Mouse (Mus musculus) myocyte (in vitro differentiated cells): Measurements from ENCODE around the gene Myo18a. TPM values are rescaled to one million over a fixed set of nuclear protein-coding genes. Genes with fewer than 3 reads are reported as not detected.

Source experiments
- H3K27me3 ChIP-seq: one replicate; pipeline ENCODE4 v1.6.1; 2011; ENCODE audit not compliant: control insufficient read depth, insufficient read depth, insufficient read length
- H3K36me3 ChIP-seq: one replicate; pipeline ENCODE4 v1.6.1; 2011; ENCODE audit not compliant: control insufficient read depth, insufficient read depth
- H3K4me2 ChIP-seq: one replicate; pipeline ENCODE4 v1.6.1; 2011; ENCODE audit warnings: low read depth, control low read depth
- H3K4me3 ChIP-seq: one replicate; pipeline ENCODE4 v1.5.1; 2011; ENCODE audit warnings: mild to moderate bottlenecking, control low read depth, moderate library complexity
- H3K79me2 ChIP-seq: one replicate; pipeline ENCODE4 v1.6.1; 2011; ENCODE audit not compliant: control insufficient read depth, insufficient read depth
- H3ac ChIP-seq: one replicate; pipeline ENCODE4 v1.6.1; 2011; ENCODE audit not compliant: control insufficient read depth, insufficient read length
- E2F4 ChIP-seq: IDR thresholded peaks from one replicate; pipeline ENCODE4 v1.6.1; 2011; ENCODE audit warnings: mild to moderate bottlenecking, control low read depth, moderate library complexity; ENCODE audit not compliant: insufficient read depth
- MAX ChIP-seq: IDR thresholded peaks from one replicate; pipeline ENCODE4 v1.6.1; 2011; ENCODE audit warnings: low read depth, mild to moderate bottlenecking, control low read depth
- MYOD1 ChIP-seq, 3 experiments: IDR thresholded peaks; one replicate each; pipeline ENCODE4 v1.6.1; 2011; ENCODE audit warnings: control low read depth in 2 of 3, low read depth in 2 of 3, mild to moderate bottlenecking in 2 of 3, moderate library complexity in 1 of 3; ENCODE audit not compliant: insufficient read length in 2 of 3, control insufficient read depth in 1 of 3
- MYOG ChIP-seq, 3 experiments: IDR thresholded peaks; one replicate each; pipeline ENCODE4 v1.6.1; 2011; ENCODE audit warnings: control low read depth in 2 of 3, low read depth in 2 of 3, mild to moderate bottlenecking in 2 of 3; ENCODE audit not compliant: insufficient read length in 2 of 3, control insufficient read depth in 1 of 3, insufficient read depth in 1 of 3
- POLR2AphosphoS2 ChIP-seq: IDR thresholded peaks from one replicate; pipeline ENCODE4 v1.6.1; 2011; ENCODE audit warnings: low read depth, control low read depth; ENCODE audit not compliant: insufficient read length
- REST ChIP-seq: IDR thresholded peaks from one replicate; pipeline ENCODE4 v1.6.1; 2011; ENCODE audit warnings: mild to moderate bottlenecking, control low read depth, moderate library complexity; ENCODE audit not compliant: insufficient read depth, insufficient read length
- SRF ChIP-seq: IDR thresholded peaks from one replicate; pipeline ENCODE4 v1.6.1; 2011; ENCODE audit warnings: low read depth; ENCODE audit not compliant: control insufficient read depth, insufficient read length
- TCF12 ChIP-seq: IDR thresholded peaks from one replicate; pipeline ENCODE4 v1.6.1; 2011; ENCODE audit warnings: mild to moderate bottlenecking, control low read depth; ENCODE audit not compliant: poor library complexity, insufficient read depth, severe bottlenecking
- TCF3 ChIP-seq: IDR thresholded peaks from one replicate; pipeline ENCODE4 v1.6.1; 2011; ENCODE audit warnings: low read depth, control low read depth; ENCODE audit not compliant: insufficient read length
- USF1 ChIP-seq: IDR thresholded peaks from one replicate; pipeline ENCODE4 v1.6.1; 2011; ENCODE audit warnings: low read depth, mild to moderate bottlenecking, control low read depth, moderate library complexity
- polyA plus RNA-seq: library from polyadenylated mRNA; unstranded; fragments of >200 nt; fragmentation: generic; extraction: Trizol; gene quantifications from one replicate; pipeline ENCODE4 v1.2.1, GENCODE M21; 2012; ENCODE audit warnings: missing spikeins

The Myo18a gene
- polyA plus RNA-seq, 1 experiment = 169 TPM

DNA sequence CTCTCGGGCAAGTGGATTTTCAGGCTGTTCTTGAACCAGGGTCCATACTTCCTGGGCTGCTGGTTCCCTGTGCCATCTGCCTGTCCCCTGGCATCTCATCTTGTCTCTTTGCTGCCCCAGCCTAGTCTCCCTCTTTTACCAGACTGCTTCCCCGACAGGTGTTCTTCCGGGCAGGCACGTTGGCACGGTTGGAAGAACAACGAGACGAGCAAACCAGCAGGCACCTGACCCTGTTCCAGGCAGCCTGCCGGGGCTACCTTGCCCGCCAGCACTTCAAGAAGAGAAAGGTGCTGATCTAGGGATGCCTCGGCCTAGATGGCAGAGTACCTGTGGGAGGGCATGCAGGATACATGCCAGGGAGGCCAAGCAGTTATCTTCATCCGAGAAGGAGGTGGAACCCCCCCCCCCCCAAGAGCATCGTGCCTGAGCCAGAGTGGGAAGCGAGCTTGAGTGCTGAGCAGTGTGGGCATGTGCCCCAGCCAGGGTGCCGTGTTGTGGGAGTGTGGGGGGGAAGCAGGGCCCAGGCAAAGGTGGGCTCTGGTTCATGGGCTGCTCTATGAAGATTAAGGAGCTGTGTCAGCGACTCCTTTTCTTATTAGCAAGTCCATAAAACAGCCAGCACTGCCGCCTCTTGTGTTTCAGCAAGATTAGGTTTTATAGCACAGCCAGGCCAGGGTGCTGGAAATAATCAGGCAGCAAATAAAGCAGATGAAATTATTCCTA is 77.6 kb downstream of the Myo18a start:
- Histone ChIP-seq H3K27me3 (no peaks in the 10 kb centered on the region), H3ac (no peak overlapping the region), H3K4me3 (no peak overlapping the region), H3K4me2 (no peak overlapping the region), H3K36me3 (peaks cover 30% of the 10 kb centered on the region), H3K79me2 (no peaks in the 10 kb centered on the region)
- TF ChIP-seq E2F4 = no peak

DNA sequence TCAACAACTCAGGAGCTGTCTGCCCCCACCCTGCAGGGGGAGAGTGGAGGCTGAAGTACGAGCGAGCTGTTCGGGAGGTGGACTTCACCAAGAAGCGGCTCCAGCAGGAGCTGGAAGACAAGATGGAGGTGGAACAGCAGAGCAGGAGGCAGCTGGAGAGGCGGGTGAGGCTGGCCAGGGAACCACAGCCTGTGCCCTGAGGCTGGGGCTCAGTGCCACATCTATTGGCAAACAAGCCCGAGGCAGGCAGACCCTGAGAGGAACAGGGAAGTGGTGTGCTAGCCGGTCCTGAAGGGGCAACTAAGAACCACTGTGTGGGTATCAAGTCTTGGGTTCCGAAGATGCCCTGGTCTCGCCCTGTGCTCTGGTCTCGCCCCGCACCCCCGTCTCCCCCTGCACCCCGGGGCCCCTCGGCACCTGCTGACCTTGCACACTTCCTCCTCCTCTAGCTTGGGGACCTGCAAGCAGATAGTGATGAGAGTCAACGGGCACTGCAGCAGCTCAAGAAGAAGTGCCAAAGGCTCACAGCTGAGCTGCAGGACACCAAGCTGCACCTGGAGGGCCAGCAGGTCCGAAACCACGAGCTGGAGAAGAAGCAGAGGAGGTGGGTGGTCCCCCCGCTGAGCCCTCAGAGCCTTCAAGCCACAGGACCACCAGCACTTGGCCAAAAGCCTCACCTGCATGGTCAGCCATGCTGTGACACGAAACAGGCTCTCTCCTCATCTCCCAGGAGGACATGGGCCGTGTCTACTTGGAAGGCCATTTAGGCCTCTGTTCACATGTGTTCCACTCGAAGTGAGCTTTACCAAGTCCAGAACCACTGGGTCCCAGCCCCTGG is 80.2 kb downstream of the Myo18a start:
- Histone ChIP-seq H3K27me3 (no peaks in the 10 kb centered on the region), H3K36me3 (peaks cover 37% of the 10 kb centered on the region), H3ac (no peak overlapping the region), H3K4me3 (no peak overlapping the region), H3K79me2 (no peaks in the 10 kb centered on the region), H3K4me2 (no peak overlapping the region)
- TF ChIP-seq USF1 (no peak), TCF3 (no peak), MAX (no peak), POLR2AphosphoS2 (peak; percentile 27), MYOG (IDR thresholded peaks at IDR 0.05; ENCODE audit: control insufficient read depth in 1 of 3, insufficient read depth in 1 of 3, insufficient read length in 2 of 3, low read depth in 2 of 3) (no peak)

DNA sequence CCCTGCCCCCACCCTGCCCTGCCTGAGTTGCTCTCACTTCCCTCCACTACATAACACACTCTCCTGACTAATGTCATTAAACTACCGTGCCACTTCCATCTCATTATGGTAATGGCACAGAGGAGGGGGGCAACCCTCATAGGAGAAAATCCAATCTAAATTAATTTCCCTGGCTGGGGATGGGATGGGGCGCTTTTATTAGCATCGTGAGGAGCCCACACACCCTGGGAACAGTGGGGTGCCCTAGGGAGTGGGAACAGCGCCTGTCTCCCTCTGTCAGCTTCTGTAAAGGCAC is 80.8 kb downstream of the Myo18a start:
- Histone ChIP-seq H3K79me2 (no peaks in the 10 kb centered on the region), H3K36me3 (peaks cover 35% of the 10 kb centered on the region), H3ac (no peak overlapping the region), H3K4me2 (no peak overlapping the region), H3K27me3 (no peaks in the 10 kb centered on the region), H3K4me3 (no peak overlapping the region)
- TF ChIP-seq MYOD1 (IDR thresholded peaks at IDR 0.05; ENCODE audit: control insufficient read depth in 1 of 3, insufficient read length in 2 of 3, low read depth in 2 of 3) = no peak
- TF ChIP-seq MAX = no peak

DNA sequence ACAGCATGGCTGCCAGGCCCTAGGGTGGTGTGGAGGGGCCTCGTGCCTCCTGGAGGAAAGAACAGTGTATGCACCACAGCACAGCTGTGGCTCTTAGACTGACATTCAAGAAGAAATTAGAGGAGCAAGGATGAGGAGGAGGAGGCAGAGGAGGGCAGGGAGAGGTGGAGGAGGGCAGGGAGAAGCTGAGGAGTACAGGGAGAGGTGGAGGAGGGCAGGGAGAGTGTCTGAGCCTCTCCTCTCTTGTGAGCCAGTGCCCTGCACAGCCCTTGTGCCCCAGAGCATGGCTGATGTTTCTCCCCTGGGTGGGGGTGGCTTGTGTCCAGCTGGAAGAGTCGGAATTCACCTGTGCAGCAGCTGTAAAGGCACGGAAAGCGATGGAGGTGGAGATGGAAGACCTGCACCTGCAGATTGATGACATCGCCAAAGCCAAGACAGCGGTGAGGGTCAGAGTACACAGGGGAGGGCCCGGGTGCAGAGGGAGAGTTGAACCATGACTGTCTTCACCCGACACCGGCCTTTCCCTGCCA is 84.6 kb downstream of the Myo18a start:
- Histone ChIP-seq H3K4me3 (no peak overlapping the region), H3K79me2 (no peaks in the 10 kb centered on the region), H3K36me3 (peaks cover 20% of the 10 kb centered on the region), H3ac (no peak overlapping the region), H3K4me2 (no peak overlapping the region), H3K27me3 (no peaks in the 10 kb centered on the region)
- no peak for TF ChIP-seq USF1
- TF ChIP-seq POLR2AphosphoS2 = peak; percentile 15

DNA sequence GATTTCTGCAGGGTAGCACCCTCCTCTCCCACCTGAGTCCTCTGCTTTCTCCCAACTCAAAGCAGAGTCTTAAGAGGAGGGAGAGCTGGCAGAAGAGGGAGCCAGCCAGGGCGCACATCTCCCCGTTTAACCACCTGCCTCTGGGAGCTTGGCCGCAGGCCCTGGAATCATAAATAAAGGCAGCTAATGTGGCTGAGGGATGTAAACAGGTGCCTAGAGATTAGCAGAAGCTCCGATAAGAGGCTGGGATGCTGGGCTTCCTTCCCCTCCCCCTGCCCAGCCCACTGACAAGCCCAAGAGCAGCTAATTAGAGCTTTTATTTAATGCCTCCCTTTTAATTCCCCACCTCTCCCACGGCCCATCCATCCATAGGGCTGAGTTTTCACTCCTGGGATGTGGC is 85.1 kb downstream of the Myo18a start:
- no peak overlapping the region for H3K4me2 ChIP-seq
- no peak for TF ChIP-seq REST
- no peak for TF ChIP-seq POLR2AphosphoS2
- peak in 1 of 3 experiments; percentile 38 for TF ChIP-seq MYOD1 (IDR thresholded peaks at IDR 0.05; ENCODE audit: control insufficient read depth in 1 of 3, insufficient read length in 2 of 3, low read depth in 2 of 3)
- H3K4me3 ChIP-seq = no peak overlapping the region
- peaks cover 20% of the 10 kb centered on the region for H3K36me3 ChIP-seq
- H3K79me2 ChIP-seq = no peaks in the 10 kb centered on the region
- H3K27me3 ChIP-seq = no peaks in the 10 kb centered on the region
- H3ac ChIP-seq = no peak overlapping the region

DNA sequence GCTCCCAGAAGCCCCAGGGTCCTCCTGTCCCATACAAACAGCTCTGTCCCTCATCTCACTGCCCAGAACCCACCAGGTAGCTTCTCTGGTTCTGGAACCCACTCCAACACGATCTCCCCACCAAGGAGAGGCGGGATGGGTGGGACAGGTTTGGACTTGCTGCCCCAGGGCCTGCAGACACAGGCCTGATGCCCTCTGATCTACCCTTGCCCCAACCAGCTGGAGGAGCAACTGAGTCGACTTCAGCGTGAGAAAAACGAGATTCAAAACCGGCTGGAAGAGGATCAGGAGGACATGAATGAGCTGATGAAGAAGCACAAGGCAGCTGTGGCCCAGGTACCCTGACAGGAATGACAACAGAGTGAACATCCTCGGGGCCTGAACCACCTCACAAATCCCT is 86.1 kb downstream of the Myo18a start:
- Histone ChIP-seq H3ac (no peak overlapping the region), H3K79me2 (no peaks in the 10 kb centered on the region), H3K27me3 (no peaks in the 10 kb centered on the region), H3K4me3 (no peak overlapping the region), H3K4me2 (no peak overlapping the region), H3K36me3 (peaks cover 20% of the 10 kb centered on the region)
- TF ChIP-seq USF1 (no peak), MAX (no peak), MYOG (IDR thresholded peaks at IDR 0.05; ENCODE audit: control insufficient read depth in 1 of 3, insufficient read depth in 1 of 3, insufficient read length in 2 of 3, low read depth in 2 of 3) (no peak), MYOD1 (IDR thresholded peaks at IDR 0.05; ENCODE audit: control insufficient read depth in 1 of 3, insufficient read length in 2 of 3, low read depth in 2 of 3) (no peak), E2F4 (no peak), TCF12 (no peak), SRF (no peak), REST (no peak)
